Mouse (Mus musculus): ENCODE measurements around the gene Myh4. TPM values are rescaled to one million over a fixed set of nuclear protein-coding genes. Genes with fewer than 3 reads are reported as not detected.

Gene Myh4
- total RNA-seq, 2 experiments from 2014 or later = not detected

Other genes with a start within 250 kb of the Myh4 start
- gene Tmem220, start 212.9 kb upstream of the Myh4 start, total RNA-seq (2021) = 1 to 10 TPM; 2.0 to 2.7 TPM
- gene Adprm, start 185.4 kb upstream of the Myh4 start, total RNA-seq (2021) = 10 to 100 TPM; 12.0 to 12.4 TPM
- gene Sco1, start 185.4 kb upstream of the Myh4 start, total RNA-seq (2021) = 10 to 100 TPM; 21.5 to 22.6 TPM
- under 1 TPM in 1 of 2 experiments, not detected in 1; 0.08 TPM for gene Myh3, start 159.7 kb upstream of the Myh4 start, total RNA-seq (2021)
- gene Myh2, start 67.0 kb upstream of the Myh4 start, total RNA-seq (2021) = not detected
- gene Myh1, start 38.0 kb upstream of the Myh4 start, total RNA-seq (2021) = not detected
- gene Myh8, start 39.1 kb downstream of the Myh4 start, total RNA-seq (2021) = under 1 TPM in 1 of 2 experiments, not detected in 1; 0.05 TPM
- not detected for gene Myh13, start 83.6 kb downstream of the Myh4 start, total RNA-seq (2021)
- 1 to 10 TPM; 7.5 to 9.0 TPM for gene Gas7, start 217.4 kb downstream of the Myh4 start, total RNA-seq (2021)

Data from heart, adult 18-20 months (tissue).